Mouse (Mus musculus) liver, embryonic 14.5 days (tissue): ENCODE measurements around the gene Ube2f. TPM values are rescaled to one million over a fixed set of nuclear protein-coding genes. Genes with fewer than 3 reads are reported as not detected.

ENCODE experiments used
- ATAC-seq: fragments of 200-750 bp; cut with Nextera tagmentation; 2 replicates; pipeline ENCODE4 v1.8.0; 2017; ENCODE audit warnings: moderate number of reproducible peaks, mild to moderate bottlenecking, moderate library complexity; ENCODE audit not compliant: insufficient read depth
- DNase-seq, 3 experiments: peaks; one replicate each; pipeline ENCODE4 v3.0.0-alpha.2; 2012 to 2013; ENCODE audit warnings: low read depth in 3 of 3, low spot score in 3 of 3
- H3K27ac ChIP-seq: fragments of 300-500 bp; sonication (generic); 2 replicates; pipeline ENCODE4 v1.5.1; 2014; ENCODE audit warnings: moderate library complexity, mild to moderate bottlenecking, control low read depth, inconsistent platforms
- H3K27me3 ChIP-seq: fragments of 300-500 bp; sonication (generic); 2 replicates; pipeline ENCODE4 v1.6.1; 2014; ENCODE audit warnings: mild to moderate bottlenecking, low read length, moderate library complexity; ENCODE audit not compliant: control insufficient read depth, insufficient read depth
- H3K36me3 ChIP-seq: fragments of 300-500 bp; sonication (generic); replicated peaks from 2 replicates; pipeline ENCODE4 v1.6.1; 2014; ENCODE audit warnings: low read depth; ENCODE audit not compliant: control insufficient read depth, insufficient read depth
- H3K4me1 ChIP-seq, 2 experiments: fragments of 200-500 bp in 1 of 2; fragments of 300-500 bp in 1 of 2; sonication (generic) in 1 of 2; replicated peaks; 2 replicates each; pipeline ENCODE4 v1.6.1; 2012 to 2014; ENCODE audit warnings: antibody characterized with exemption in 1 of 2, inconsistent platforms in 1 of 2, low read length in 1 of 2; ENCODE audit not compliant: control insufficient read depth in 2 of 2, insufficient read depth in 2 of 2
- H3K4me2 ChIP-seq: fragments of 300-500 bp; sonication (generic); 2 replicates; pipeline ENCODE4 v1.6.1; 2014; ENCODE audit warnings: low read depth, mild to moderate bottlenecking, control low read depth, moderate library complexity
- H3K4me3 ChIP-seq, 2 experiments: fragments of 200-500 bp in 1 of 2; fragments of 300-500 bp in 1 of 2; sonication (generic) in 1 of 2; 2 replicates each; pipeline ENCODE4 v1.5.1; 2012 to 2014; ENCODE audit warnings: low read depth in 2 of 2, low read length in 2 of 2, mild to moderate bottlenecking in 2 of 2, control low read depth in 1 of 2, inconsistent platforms in 1 of 2, moderate library complexity in 1 of 2; ENCODE audit not compliant: insufficient read depth in 1 of 2
- H3K9ac ChIP-seq: fragments of 300-500 bp; sonication (generic); replicated peaks from 2 replicates; pipeline ENCODE4 v1.6.1; 2014; ENCODE audit warnings: mild to moderate bottlenecking, control low read depth, moderate library complexity
- H3K9me3 ChIP-seq: fragments of 300-500 bp; sonication (generic); 2 replicates; pipeline ENCODE4 v1.6.1; 2016; ENCODE audit warnings: low read length, mixed read lengths; ENCODE audit not compliant: control insufficient read depth
- CTCF ChIP-seq: IDR thresholded peaks from 2 replicates; pipeline ENCODE4 v1.5.1; 2016; ENCODE audit warnings: antibody characterized with exemption, low read depth, control low read depth
- EP300 ChIP-seq: IDR thresholded peaks from 2 replicates; pipeline ENCODE4 v1.6.1; 2016; ENCODE audit warnings: antibody characterized with exemption, low read depth
- WGBS: fragments of 180-500 bp; shearing (Covaris S2); extraction: QIAGEN DNeasy Blood & Tissue Kit; methylation state at CpG from one replicate; pipeline ENCODE4 v1.1.7; 2014; ENCODE audit not compliant: insufficient replicate concordance; 5-methylcytosine and 5-hydroxymethylcytosine counted together
- polyA plus RNA-seq, 2 experiments: library from polyadenylated mRNA; depleted of rRNA in 1 of 2; stranded (reverse) in 1 of 2; unstranded in 1 of 2; fragments of >200 nt; fragmentation: Nextera tagmentation in 1 of 2; extraction: Ambion mirVana in 1 of 2; gene quantifications; 2 replicates each; pipeline versions ENCODE4 v1.2.1 to v1.2.3; 2012 to 2014

Ube2f gene
- polyA plus RNA-seq, 2 experiments, result 41.1 to 58.3 TPM

DNA sequence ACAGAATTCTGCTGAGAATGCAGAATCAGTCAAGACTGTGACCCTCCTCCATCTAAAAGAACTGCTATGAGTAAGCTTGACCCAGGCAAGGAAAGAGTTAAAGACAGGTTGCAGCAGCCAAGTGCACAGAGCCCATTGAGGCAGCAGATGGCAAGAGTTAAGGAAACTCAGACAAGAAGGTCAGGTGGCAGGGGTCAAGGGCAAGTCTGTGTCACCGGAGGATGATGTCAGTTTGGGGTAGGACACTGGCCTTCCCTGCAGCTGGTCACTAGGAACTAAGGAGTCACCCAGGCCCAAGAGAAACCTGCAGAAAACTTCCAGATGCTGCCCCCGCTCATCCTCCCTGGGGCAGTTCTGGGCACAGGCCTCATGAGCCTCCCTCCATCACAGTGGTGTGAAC lies 74.5 kb downstream of the Ube2f start:
- TF ChIP-seq EP300 (no peak), CTCF (no peak)
- DNase-seq, result no peak
- Histone ChIP-seq H3K4me2 (no peak overlapping the region), H3K27ac (no peak overlapping the region), H3K9ac (no peak overlapping the region), H3K27me3 (no peaks in the 10 kb centered on the region), H3K9me3 (no peaks in the 10 kb centered on the region), H3K36me3 (no peaks in the 10 kb centered on the region), H3K4me1 (no peaks in the 10 kb centered on the region; a peak in 1 of 4 replicates), H3K4me3 (no peak overlapping the region)
- ATAC-seq, result no peak
- 67% methylated on average over 2 of the region's 2 CpGs for WGBS

DNA sequence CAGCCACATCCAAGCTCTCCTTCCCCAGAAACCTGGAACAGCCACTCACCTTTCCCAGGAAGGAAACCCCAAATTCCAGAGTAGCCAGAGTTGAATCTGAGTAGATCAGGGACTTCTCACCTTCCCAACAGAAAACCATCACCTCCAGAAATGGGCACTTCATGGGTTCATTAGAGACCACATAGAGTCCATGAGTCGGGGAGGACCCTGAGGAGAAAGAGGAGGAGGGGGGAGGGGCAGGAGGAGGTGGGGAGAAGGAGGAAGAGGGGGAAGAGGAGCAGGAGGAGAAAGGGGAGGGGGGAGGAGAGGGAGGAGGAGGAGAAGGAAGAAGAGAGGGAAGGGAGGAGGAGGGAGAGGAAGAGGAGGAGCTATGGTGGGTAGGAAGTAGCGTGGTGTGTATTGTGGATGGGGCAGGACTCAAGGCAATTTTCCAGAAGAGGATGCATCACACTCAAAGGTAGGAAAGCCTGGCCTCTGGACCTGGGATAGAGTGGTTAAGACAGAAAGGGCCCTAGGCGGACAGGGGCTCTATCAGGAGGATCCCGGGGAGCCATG lies 75.5 kb downstream of the Ube2f start:
- Histone ChIP-seq H3K4me3 (no peak overlapping the region), H3K4me2 (no peak overlapping the region), H3K36me3 (no peaks in the 10 kb centered on the region), H3K27ac (no peak overlapping the region), H3K9me3 (no peaks in the 10 kb centered on the region), H3K27me3 (no peaks in the 10 kb centered on the region), H3K4me1 (no peaks in the 10 kb centered on the region; a peak in 1 of 4 replicates), H3K9ac (no peak overlapping the region)
- no peak for TF ChIP-seq CTCF
- TF ChIP-seq EP300, result no peak
- WGBS, result 45% methylated on average over 4 of the region's 4 CpGs
- no peak for ATAC-seq
- DNase-seq, result no peak

DNA sequence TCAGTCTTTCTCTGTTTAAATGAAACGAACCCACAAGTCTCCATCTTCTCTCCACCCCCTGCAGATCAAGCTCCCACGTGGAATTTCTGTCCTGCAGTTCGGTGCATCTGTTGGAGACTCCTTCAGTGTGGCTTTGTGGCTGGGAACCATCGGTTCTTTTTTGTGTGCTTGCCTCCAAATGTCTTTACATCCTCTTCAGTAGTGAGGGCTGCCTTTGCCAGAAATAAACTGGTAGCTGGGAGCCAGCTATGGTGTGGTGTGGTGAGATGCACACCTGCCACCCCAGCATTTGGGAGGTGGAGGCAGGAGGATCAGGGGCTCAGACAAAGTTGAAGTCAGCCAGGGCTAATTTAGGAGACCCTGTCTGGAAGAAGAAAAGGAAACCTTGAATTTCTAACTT lies 82.0 kb downstream of the Ube2f start:
- Histone ChIP-seq H3K27ac (no peak overlapping the region), H3K9me3 (no peaks in the 10 kb centered on the region), H3K4me1 (0 out of 4 replicates have a peak, but pooled peaks cover 0 to 3% of the 10 kb centered on the region in 2 experiments), H3K36me3 (no peaks in the 10 kb centered on the region), H3K27me3 (no peaks in the 10 kb centered on the region), H3K9ac (no peak overlapping the region), H3K4me2 (no peak overlapping the region), H3K4me3 (no peak overlapping the region)
- WGBS, result 50% methylated on average over 4 of the region's 4 CpGs
- ATAC-seq (no peak), DNase-seq (no peak)
- no peak for TF ChIP-seq CTCF
- no peak for TF ChIP-seq EP300

DNA sequence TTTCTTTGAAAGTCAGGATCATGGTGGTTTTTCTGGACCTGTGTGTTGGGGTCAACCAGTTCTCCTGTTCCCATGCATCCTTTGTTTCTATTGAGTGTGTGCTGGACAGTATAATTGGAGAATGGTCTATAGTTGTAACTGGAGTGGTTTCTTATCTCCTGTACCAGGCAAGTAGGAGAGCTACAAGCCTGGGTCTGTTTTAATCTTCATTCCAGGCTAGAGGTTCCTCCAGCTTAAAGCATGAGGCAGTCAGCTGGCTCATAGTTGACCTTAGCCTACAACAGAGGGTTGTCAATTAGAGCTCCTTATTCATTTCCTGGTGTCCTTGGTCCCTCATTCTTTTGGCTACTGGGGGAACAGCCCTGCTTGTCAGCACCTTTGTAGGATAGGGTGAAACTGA lies 83.5 kb downstream of the Ube2f start:
- Histone ChIP-seq H3K27me3 (no peaks in the 10 kb centered on the region), H3K4me1 (0 out of 4 replicates have a peak, but pooled peaks cover 0 to 3% of the 10 kb centered on the region in 2 experiments), H3K4me2 (no peak overlapping the region), H3K4me3 (no peak overlapping the region), H3K9me3 (no peaks in the 10 kb centered on the region), H3K36me3 (no peaks in the 10 kb centered on the region), H3K9ac (no peak overlapping the region), H3K27ac (no peak overlapping the region)
- ATAC-seq (no peak), DNase-seq (no peak)
- no peak for TF ChIP-seq CTCF
- no peak for TF ChIP-seq EP300

DNA sequence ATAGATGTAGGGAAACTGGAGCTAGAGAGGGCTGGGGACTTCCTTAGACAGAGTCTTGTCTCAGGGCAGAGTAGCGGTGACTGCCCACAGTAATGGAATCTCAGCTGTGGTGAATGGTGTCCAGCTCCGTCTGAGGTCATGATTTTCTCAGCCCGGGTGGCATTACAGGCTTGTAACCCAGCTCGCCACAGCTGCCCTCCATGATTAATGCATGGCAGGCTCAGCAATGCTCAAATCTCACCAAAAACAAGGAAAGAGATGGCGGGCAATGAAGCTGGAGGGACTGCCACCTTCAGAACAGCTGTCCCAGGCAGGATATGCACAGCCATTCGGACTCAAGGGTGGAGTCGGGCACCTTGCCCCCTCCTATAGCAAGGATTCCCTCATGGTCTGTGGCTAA lies 87.3 kb downstream of the Ube2f start:
- Histone ChIP-seq H3K4me2 (no peak overlapping the region), H3K4me1 (0 out of 4 replicates have a peak, but pooled peaks cover 0 to 3% of the 10 kb centered on the region in 2 experiments), H3K4me3 (no peak overlapping the region), H3K9me3 (no peaks in the 10 kb centered on the region), H3K9ac (no peak overlapping the region), H3K27ac (no peak overlapping the region), H3K27me3 (no peaks in the 10 kb centered on the region; the same call in 1 of the 2 replicates), H3K36me3 (no peaks in the 10 kb centered on the region)
- 57% methylated on average over 7 of the region's 7 CpGs for WGBS
- no peak for TF ChIP-seq CTCF
- TF ChIP-seq EP300, result no peak
- DNase-seq (no peak), ATAC-seq (no peak)

Other genes with a start within 250 kb of the Ube2f start
- gene Rbm44, start 105.2 kb upstream of the Ube2f start, polyA plus RNA-seq (2012; rRNA removed), result 0.31 and 0.95 TPM in 2 replicates
- gene Rbm44, start 105.2 kb upstream of the Ube2f start, polyA plus RNA-seq (2014; fragmentation: Nextera tagmentation; extraction: Ambion mirVana), result 0.94 and 1.4 TPM in 2 replicates
- 2.4 and 2.5 TPM in 2 replicates for gene Ramp1, start 70.5 kb upstream of the Ube2f start, polyA plus RNA-seq (2012; rRNA removed)
- gene Ramp1, start 70.5 kb upstream of the Ube2f start, polyA plus RNA-seq (2014; fragmentation: Nextera tagmentation; extraction: Ambion mirVana), result 4.9 and 5.2 TPM in 2 replicates
- gene Scly, start 48.0 kb downstream of the Ube2f start, polyA plus RNA-seq (2012; rRNA removed), result 20.7 and 21.0 TPM in 2 replicates
- 21.0 and 22.6 TPM in 2 replicates for gene Scly, start 48.0 kb downstream of the Ube2f start, polyA plus RNA-seq (2014; fragmentation: Nextera tagmentation; extraction: Ambion mirVana)
- 0.01 and 0.03 TPM in 2 replicates for gene Espnl, start 71.8 kb downstream of the Ube2f start, polyA plus RNA-seq (2012; rRNA removed)
- gene Espnl, start 71.8 kb downstream of the Ube2f start, polyA plus RNA-seq (2014; fragmentation: Nextera tagmentation; extraction: Ambion mirVana), result 0.01 TPM in 1 of 2 replicates, not detected in the other
- 0.01 and 0.02 TPM in 2 replicates for gene Klhl30, start 100.7 kb downstream of the Ube2f start, polyA plus RNA-seq (2012; rRNA removed)
- not detected in 2 replicates for gene Klhl30, start 100.7 kb downstream of the Ube2f start, polyA plus RNA-seq (2014; fragmentation: Nextera tagmentation; extraction: Ambion mirVana)
- 2.2 and 2.7 TPM in 2 replicates for gene Erfe, start 116.1 kb downstream of the Ube2f start, polyA plus RNA-seq (2012; rRNA removed)
- gene Erfe, start 116.1 kb downstream of the Ube2f start, polyA plus RNA-seq (2014; fragmentation: Nextera tagmentation; extraction: Ambion mirVana), result 2.3 and 2.4 TPM in 2 replicates
- 30.9 and 46.0 TPM in 2 replicates for gene Ilkap, start 148.5 kb downstream of the Ube2f start, polyA plus RNA-seq (2012; rRNA removed)
- gene Ilkap, start 148.5 kb downstream of the Ube2f start, polyA plus RNA-seq (2014; fragmentation: Nextera tagmentation; extraction: Ambion mirVana), result 62.1 and 65.8 TPM in 2 replicates
- 11.2 and 12.9 TPM in 2 replicates for gene Hes6, start 163.7 kb downstream of the Ube2f start, polyA plus RNA-seq (2012; rRNA removed)
- gene Hes6, start 163.7 kb downstream of the Ube2f start, polyA plus RNA-seq (2014; fragmentation: Nextera tagmentation; extraction: Ambion mirVana), result 14.5 and 15.1 TPM in 2 replicates
- gene Per2, start 209.0 kb downstream of the Ube2f start, polyA plus RNA-seq (2012; rRNA removed), result 3.3 and 3.7 TPM in 2 replicates
- gene Per2, start 209.0 kb downstream of the Ube2f start, polyA plus RNA-seq (2014; fragmentation: Nextera tagmentation; extraction: Ambion mirVana), result 1.6 and 2.2 TPM in 2 replicates
- gene Traf3ip1, start 244.3 kb downstream of the Ube2f start, polyA plus RNA-seq (2012; rRNA removed), result 2.4 and 4.1 TPM in 2 replicates
- 1.3 TPM in 2 replicates for gene Traf3ip1, start 244.3 kb downstream of the Ube2f start, polyA plus RNA-seq (2014; fragmentation: Nextera tagmentation; extraction: Ambion mirVana)